Mouse (Mus musculus): ENCODE measurements around the gene Pcnx2.

GRCm38 (mm10) chr8:125741377-125741776 lies 156.7 kb downstream of the Pcnx2 start:
- TF ChIP-seq CTCF (IDR thresholded peaks at IDR 0.05; ENCODE audit: extremely low read depth, insufficient read depth, low read length), result no peak
- TF ChIP-seq POLR2A (IDR thresholded peaks at IDR 0.05; ENCODE audit: extremely low read depth, insufficient read depth, low read length), result no peak
